Mouse (Mus musculus) ovary, adult 2 months (tissue): Measurements from ENCODE around the gene Rnf141. TPM values are rescaled to one million over a fixed set of nuclear protein-coding genes. Genes with fewer than 3 reads are reported as not detected.

Experiments used
- polyA plus RNA-seq: library from polyadenylated mRNA; depleted of rRNA; stranded (reverse); fragments of >200 nt; gene quantifications from 2 replicates; pipeline ENCODE4 v1.2.3, GENCODE M21; 2012; rRNA removed

Gene Rnf141
- polyA plus RNA-seq, result 14.6 and 16.8 TPM in 2 replicates

GRCm38 (mm10) chr7:110843916-110844874 lies at the start of gene Rnf141:
TSS of gene Rnf141 (minus strand) at chr7:110844457.

DNA sequence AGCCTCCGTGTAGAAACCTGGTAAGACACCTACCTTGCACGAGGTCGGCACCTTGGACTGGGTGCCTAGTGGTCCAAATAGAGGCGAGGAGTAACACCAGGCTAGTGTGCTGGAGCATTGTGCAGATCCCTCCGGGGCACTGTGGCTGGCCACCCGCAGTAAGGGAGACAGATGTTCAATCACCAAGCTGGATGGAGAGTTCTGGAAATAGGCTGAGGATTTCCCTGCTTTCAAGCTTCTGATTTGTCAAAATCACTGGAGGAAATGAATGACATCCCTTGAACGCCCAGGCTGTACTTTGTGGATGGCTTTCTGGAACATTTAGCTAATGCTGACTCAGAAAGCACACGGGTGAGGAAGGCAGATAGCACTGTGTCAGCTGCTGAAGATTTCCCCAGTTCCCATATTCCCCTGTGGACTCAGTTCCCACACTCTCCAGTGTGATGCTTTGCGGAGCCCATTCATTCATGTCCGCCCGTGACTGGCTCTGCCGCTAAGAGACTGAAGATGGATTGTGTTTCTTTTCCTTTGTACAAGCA lies 18.6 kb upstream of the Rnf141 start, which contains the start of gene Lyve1:
Lyve1 (minus strand) TSS at position 489 of the 539 bp plus-strand sequence.

GRCm38 (mm10) chr7:110768001-110768400 lies 76.3 kb downstream of the Rnf141 start, which contains the start of gene Ampd3:
TSS of gene Ampd3 (plus strand) at chr7:110768206.

Other genes with a start within 250 kb of the Rnf141 start
- gene Sbf2, start 229.5 kb downstream of the Rnf141 start, polyA plus RNA-seq, result 16.3 and 18.9 TPM in 2 replicates
- 16.2 and 21.2 TPM in 2 replicates for gene Adm, start 216.8 kb downstream of the Rnf141 start, polyA plus RNA-seq
- 55.6 and 66.3 TPM in 2 replicates for gene Ampd3, start 76.3 kb downstream of the Rnf141 start, polyA plus RNA-seq
- gene Lyve1, start 18.8 kb upstream of the Rnf141 start, polyA plus RNA-seq, result 10.4 and 12.3 TPM in 2 replicates
- 73.3 and 80.5 TPM in 2 replicates for gene Mrvi1, start 138.0 kb upstream of the Rnf141 start, polyA plus RNA-seq
- 13.8 and 15.4 TPM in 2 replicates for gene Ctr9, start 184.5 kb upstream of the Rnf141 start, polyA plus RNA-seq
- 81.7 and 89.6 TPM in 2 replicates for gene Eif4g2, start 238.6 kb upstream of the Rnf141 start, polyA plus RNA-seq